Mouse (Mus musculus): ENCODE results near the gene Rab10.
"Not testable (repeated sequence)": the region's sequence is repeated elsewhere in the genome, so short reads cannot be mapped to it uniquely, and the experiment has no call there.

Rab10 gene

GRCm38 (mm10) chr12:3309391-3310320, at the start of gene Rab10:
TSS of gene Rab10 (minus strand) at chr12:3309969.
- peak; percentile 98 to 99 for DNase-seq (ENCODE audit: low spot score in 2 of 2)

DNA sequence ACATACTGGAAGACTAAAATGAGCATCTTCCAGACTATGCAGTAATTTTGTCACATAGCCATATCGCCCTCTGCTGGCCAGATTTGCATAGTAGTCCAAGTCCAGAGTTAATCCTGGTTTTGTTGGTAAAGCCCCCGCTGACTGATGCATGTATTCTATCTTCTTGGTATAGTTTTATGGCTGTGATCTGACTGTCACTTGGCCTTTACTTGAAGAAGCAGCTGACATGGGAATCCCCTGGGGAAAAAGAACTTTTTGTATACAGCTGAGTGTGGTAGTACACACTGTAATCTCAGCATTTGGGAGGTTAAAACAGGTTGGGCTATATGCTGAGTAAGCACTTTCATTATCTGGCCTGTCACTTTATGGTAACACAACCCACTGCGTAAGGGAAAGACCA, 49.5 kb upstream of the Rab10 start:
- DNase-seq (ENCODE audit: low spot score in 2 of 2), result peak; percentile 60 to 74

- no peak for DNase-seq (ENCODE audit: low spot score in 2 of 2)
Measured at GRCm38 (mm10) chr12:3356824-3357223, 47.1 kb upstream of the Rab10 start.

- DNase-seq (ENCODE audit: low spot score in 2 of 2), result no peak
Measured at GRCm38 (mm10) chr12:3355068-3355467, 45.3 kb upstream of the Rab10 start.

DNA sequence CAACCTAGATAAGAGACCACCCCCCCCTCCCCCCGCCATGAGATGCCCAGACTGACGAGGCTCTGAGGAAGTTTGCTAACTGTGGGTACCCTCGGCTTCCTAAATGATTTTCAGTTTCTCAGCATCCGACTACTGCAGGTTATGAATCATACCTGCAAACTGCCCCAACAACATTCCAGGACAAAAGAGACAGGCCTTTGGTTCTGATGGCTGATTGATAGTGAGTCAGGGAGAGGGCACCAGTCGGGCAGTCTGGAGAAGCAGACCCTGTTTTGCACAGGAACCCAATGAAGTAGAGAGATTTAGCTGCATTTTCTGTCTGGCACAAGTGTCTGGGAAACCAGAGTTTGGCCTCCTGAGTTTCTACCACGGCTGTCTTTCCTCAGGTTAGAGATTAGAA, 42.4 kb upstream of the Rab10 start:
- no peak for DNase-seq (ENCODE audit: low spot score in 2 of 2)

GRCm38 (mm10) chr12:3350136-3350535, 40.4 kb upstream of the Rab10 start:
- DNase-seq (ENCODE audit: low spot score in 2 of 2), result no peak

GRCm38 (mm10) chr12:3349387-3349786, 39.6 kb upstream of the Rab10 start:
- DNase-seq (ENCODE audit: low spot score in 2 of 2), result no peak

- DNase-seq (ENCODE audit: low spot score in 2 of 2), result no peak
Measured at GRCm38 (mm10) chr12:3347682-3348081, 37.9 kb upstream of the Rab10 start.

- DNase-seq (ENCODE audit: low spot score in 2 of 2), result no peak
Measured at GRCm38 (mm10) chr12:3345038-3345437, 35.3 kb upstream of the Rab10 start.

DNA sequence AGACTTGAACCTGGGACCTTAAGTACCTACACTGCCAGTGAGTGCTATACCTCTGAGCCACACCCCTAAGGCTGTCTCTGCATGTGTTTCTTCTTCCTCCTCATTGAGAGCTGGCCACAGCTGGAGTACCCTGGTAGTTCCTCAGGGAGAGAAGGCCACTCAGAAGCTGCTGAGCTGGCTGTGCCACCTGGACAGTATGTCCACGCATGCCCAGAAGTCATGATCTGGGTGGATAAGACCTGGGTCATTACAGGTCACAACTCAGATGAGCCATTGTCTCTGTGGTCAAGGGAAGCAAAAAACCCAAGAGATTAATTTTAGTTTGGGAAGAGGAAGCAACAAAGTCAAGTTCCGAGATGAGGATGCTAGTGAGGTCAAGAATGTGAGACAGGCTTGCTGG, 34.4 kb upstream of the Rab10 start:
- no peak for DNase-seq (ENCODE audit: low spot score in 2 of 2)

GRCm38 (mm10) chr12:3338931-3339330, 29.2 kb upstream of the Rab10 start:
- no peak for DNase-seq (ENCODE audit: low spot score in 2 of 2)

DNA sequence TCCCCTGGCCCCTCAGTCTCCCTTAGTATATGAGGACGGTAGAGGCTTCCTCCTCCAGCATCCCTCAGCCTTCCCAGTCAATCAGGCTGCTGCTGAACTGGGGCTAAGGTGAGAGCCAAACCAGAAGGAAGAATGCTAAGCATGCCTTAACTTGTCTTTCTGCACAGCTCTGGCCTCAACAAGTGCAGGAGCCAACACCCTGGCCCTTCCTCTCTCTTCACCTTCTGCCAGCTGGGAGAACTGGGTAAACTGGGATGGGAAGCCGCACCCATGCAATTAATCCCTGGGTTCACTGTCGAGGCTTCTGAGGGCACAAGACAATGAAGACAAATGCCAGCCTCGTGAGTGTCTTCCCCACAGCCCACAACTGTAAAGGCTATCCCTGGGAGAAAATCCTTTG, 19.9 kb upstream of the Rab10 start:
- no peak for DNase-seq (ENCODE audit: low spot score in 2 of 2)

DNA sequence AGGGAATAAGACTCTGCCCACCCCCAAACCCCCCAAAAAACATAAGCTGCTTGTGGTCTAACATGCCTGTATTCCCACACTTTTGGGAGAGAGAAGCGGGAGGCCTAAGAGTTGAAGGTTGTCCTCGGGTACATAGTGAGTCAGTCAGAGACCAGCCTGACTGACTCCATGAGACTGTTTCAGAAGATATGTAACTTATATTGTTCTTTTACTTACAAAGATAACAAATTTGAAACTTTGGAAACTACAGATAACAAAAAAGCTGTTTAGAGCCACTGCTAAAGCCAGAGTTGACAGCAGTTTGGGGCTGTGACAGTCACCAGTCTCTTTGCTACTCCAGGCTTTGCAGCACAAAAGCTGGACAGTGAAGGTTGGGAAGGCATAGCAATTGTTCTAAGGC, 15.5 kb upstream of the Rab10 start:
- DNase-seq (ENCODE audit: low spot score in 2 of 2), result no peak

- no peak for DNase-seq (ENCODE audit: low spot score in 2 of 2)
Measured at GRCm38 (mm10) chr12:3323241-3323640, 13.5 kb upstream of the Rab10 start.

DNA sequence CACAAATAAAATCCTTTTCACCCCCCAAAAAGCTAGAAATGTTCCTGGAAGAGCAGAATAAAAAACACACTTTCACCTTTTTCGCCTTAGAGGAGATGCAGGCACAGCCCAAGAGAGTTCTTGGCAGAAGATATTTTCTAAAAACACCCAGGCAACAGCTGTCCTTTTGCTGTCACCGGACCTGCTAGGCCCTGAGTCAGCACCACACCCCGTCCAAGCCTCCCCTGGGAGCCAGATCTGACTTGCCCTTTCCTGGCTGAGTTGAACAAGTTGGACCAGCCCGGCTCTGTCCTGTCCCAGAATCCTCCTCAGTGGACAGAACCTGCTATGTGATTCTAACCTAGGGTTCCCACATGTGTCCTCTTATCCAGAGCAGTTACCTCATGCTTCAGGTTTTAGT, 9.6 kb upstream of the Rab10 start:
- no peak for DNase-seq (ENCODE audit: low spot score in 2 of 2)

GRCm38 (mm10) chr12:3316937-3317336, 7.2 kb upstream of the Rab10 start:
- DNase-seq (ENCODE audit: low spot score in 2 of 2), result no peak

DNA sequence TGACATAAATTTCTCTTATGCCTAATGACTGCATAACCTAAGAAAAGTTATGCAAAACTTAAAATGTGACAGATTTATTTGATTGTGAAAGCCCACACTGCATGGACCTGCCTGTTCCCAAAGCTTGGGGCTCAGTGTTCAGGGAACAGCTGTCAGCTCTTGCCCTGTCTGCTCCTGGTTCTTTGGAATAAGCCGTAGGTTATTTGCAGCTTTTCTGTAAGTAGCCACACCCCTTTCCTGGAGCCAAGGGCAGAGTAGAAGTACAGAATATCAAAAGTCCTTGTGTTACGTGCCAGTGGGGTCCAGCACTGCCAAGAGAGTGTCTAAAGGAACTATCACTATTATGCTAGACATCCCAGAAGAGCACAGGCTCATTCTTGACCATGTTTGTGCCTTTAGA, 6.3 kb upstream of the Rab10 start:
- no peak for DNase-seq (ENCODE audit: low spot score in 2 of 2)

- DNase-seq (ENCODE audit: low spot score in 2 of 2), result no peak
Measured at GRCm38 (mm10) chr12:3312886-3313285, 3.1 kb upstream of the Rab10 start.

GRCm38 (mm10) chr12:3310321-3310692, 538 bp upstream of the Rab10 start:
- no peak for DNase-seq (ENCODE audit: low spot score in 2 of 2)

GRCm38 (mm10) chr12:3308541-3309241, 1.1 kb downstream of the Rab10 start:
- peak in 1 of 2 experiments; percentile 10 for DNase-seq (ENCODE audit: low spot score in 2 of 2)

GRCm38 (mm10) chr12:3307587-3307986, 2.2 kb downstream of the Rab10 start:
- DNase-seq (ENCODE audit: low spot score in 2 of 2), result no peak

DNA sequence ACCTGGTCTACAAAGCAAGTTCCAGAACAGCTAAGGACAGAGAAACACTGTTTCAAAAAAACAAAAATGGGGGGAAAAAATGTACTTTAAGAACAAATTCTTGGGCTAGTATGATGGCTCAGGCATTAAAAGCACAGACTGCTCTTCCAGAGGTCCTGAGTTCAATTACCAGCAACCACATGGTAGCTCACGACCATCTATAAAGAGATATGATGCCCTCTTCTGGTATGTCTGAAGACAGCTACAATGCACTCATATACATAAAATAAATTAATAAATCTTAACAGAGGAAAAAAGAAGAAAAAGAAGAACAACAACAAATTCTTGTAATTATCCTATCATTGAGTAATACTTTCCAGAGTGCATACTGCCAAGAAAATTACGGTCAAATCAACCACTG, 4.5 kb downstream of the Rab10 start:
- no peak for DNase-seq (ENCODE audit: low spot score in 2 of 2)

- DNase-seq (ENCODE audit: low spot score in 2 of 2), result not testable (repeated sequence)
Measured at GRCm38 (mm10) chr12:3297622-3298021, 12.1 kb downstream of the Rab10 start.
